Mouse (Mus musculus): ENCODE data around the gene Yeats4. TPM values are rescaled to one million over a fixed set of nuclear protein-coding genes. Genes with fewer than 3 reads are reported as not detected.
"Not testable (repeated sequence)": the region's sequence is repeated elsewhere in the genome, so short reads cannot be mapped to it uniquely, and the experiment has no call there.

The Yeats4 gene
- polyA plus RNA-seq, 1 experiment: 65.1 TPM

DNA sequence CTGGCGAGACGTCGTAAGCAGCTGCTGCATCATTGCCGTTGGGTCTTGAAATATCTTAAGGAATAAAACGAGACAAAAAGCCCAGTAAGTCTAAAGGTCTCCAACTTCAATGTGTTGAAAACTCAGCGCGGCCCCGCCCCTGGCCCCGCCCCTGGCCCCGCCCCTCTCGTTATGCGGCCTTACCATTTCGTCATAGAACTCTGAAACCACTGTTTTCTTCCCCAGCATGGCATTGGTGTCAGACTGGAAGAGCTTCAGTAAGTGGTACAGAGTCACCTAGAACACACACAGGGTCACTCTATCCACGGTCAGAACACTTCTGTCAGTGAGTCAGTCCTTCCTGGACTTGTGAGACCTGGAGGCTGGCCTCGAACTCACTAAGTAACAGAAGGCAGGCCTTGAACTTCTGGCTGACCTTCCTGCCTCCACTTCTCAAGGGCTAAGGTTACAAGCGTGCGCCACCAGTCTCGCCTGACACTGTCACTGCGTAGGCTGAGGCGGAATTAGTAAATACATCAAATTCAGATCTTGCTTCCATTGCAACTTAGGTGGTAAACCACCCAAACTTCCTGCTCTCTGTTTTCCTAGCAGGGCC, 7.0 kb downstream of the Yeats4 start:
- Histone ChIP-seq H3K4me3 (ENCODE audit: low read depth, low read length) (no peak overlapping the region), H3K9ac (ENCODE audit: low read depth, poor library complexity, severe bottlenecking) (no peak overlapping the region), H3K4me1 (ENCODE audit: control insufficient read depth, insufficient read depth, low read length) (no peaks in the 10 kb centered on the region), H3K36me3 (ENCODE audit: control insufficient read depth, insufficient read depth, low read length, poor library complexity, severe bottlenecking) (peaks cover 54% of the 10 kb centered on the region), H3K27me3 (ENCODE audit: control insufficient read depth, insufficient read depth, low read length, poor library complexity, severe bottlenecking) (no peaks in the 10 kb centered on the region), H3K27ac (ENCODE audit: insufficient read depth, low read length) (no peak overlapping the region), H3K9me3 (replicated peaks; ENCODE audit: control insufficient read depth, insufficient read depth, low read length, poor library complexity, severe bottlenecking) (no peaks in the 10 kb centered on the region)
- TF ChIP-seq EP300 (IDR thresholded peaks at IDR 0.05; ENCODE audit: insufficient read depth, low read depth, low read length): no peak
- no peak for TF ChIP-seq POLR2A (IDR thresholded peaks at IDR 0.05; ENCODE audit: insufficient read depth, low read length)
- no peak for TF ChIP-seq CTCF (IDR thresholded peaks at IDR 0.05; ENCODE audit: low read depth, low read length)

DNA sequence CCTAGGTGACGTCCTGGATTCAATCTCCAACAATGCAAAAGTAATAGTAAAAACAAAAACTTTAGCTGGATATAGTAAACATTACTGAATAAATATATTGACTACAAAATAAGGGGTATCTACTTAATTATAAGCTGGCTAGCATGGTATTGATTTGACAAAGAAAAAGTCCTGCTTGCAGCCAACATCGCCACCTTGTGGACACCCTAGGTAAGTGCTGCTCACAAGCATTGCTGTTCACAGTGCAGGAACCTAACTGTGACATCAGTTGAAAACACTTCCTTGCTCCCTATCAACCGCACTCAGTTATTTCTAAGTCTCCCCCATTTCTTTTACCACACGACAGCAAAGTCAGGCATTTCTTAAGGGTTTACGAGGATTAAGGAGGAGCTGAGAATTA, 7.5 kb downstream of the Yeats4 start:
- H3K27ac ChIP-seq (ENCODE audit: insufficient read depth, low read length): no peak overlapping the region
- TF ChIP-seq POLR2A (IDR thresholded peaks at IDR 0.05; ENCODE audit: insufficient read depth, low read length) (no peak), CTCF (IDR thresholded peaks at IDR 0.05; ENCODE audit: low read depth, low read length) (peak; percentile 80), EP300 (IDR thresholded peaks at IDR 0.05; ENCODE audit: insufficient read depth, low read depth, low read length) (no peak)
- no peaks in the 10 kb centered on the region for H3K4me1 ChIP-seq (ENCODE audit: control insufficient read depth, insufficient read depth, low read length)
- H3K9ac ChIP-seq (ENCODE audit: low read depth, poor library complexity, severe bottlenecking): no peak overlapping the region
- H3K36me3 ChIP-seq (ENCODE audit: control insufficient read depth, insufficient read depth, low read length, poor library complexity, severe bottlenecking): peaks cover 49% of the 10 kb centered on the region
- no peak overlapping the region for H3K4me3 ChIP-seq (ENCODE audit: low read depth, low read length)
- no peaks in the 10 kb centered on the region for H3K27me3 ChIP-seq (ENCODE audit: control insufficient read depth, insufficient read depth, low read length, poor library complexity, severe bottlenecking)
- no peaks in the 10 kb centered on the region for H3K9me3 ChIP-seq (replicated peaks; ENCODE audit: control insufficient read depth, insufficient read depth, low read length, poor library complexity, severe bottlenecking)

DNA sequence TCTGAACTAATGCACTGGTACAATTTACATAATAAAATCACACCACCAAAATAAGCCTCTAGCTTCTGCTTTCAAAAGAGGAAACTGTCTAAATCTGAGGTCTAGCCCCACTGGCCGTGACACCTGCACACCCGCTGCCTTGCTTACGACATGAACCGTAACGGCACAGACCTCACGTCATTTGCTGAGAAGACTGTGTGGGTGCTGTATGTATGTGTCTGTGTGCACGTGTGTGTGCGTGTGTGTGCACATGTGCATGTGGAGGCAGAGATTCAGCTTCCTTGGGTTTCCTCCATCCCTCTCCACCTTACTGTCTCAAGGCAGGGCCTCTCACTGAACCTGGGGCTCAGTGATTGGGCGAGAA, 8.2 kb downstream of the Yeats4 start:
- Histone ChIP-seq H3K36me3 (ENCODE audit: control insufficient read depth, insufficient read depth, low read length, poor library complexity, severe bottlenecking) (peaks cover 42% of the 10 kb centered on the region), H3K9me3 (replicated peaks; ENCODE audit: control insufficient read depth, insufficient read depth, low read length, poor library complexity, severe bottlenecking) (no peaks in the 10 kb centered on the region), H3K27me3 (ENCODE audit: control insufficient read depth, insufficient read depth, low read length, poor library complexity, severe bottlenecking) (no peaks in the 10 kb centered on the region), H3K9ac (ENCODE audit: low read depth, poor library complexity, severe bottlenecking) (no peak overlapping the region), H3K4me3 (ENCODE audit: low read depth, low read length) (no peak overlapping the region), H3K4me1 (ENCODE audit: control insufficient read depth, insufficient read depth, low read length) (no peaks in the 10 kb centered on the region), H3K27ac (ENCODE audit: insufficient read depth, low read length) (no peak overlapping the region)
- no peak for TF ChIP-seq CTCF (IDR thresholded peaks at IDR 0.05; ENCODE audit: low read depth, low read length)
- TF ChIP-seq POLR2A (IDR thresholded peaks at IDR 0.05; ENCODE audit: insufficient read depth, low read length): no peak
- TF ChIP-seq EP300 (IDR thresholded peaks at IDR 0.05; ENCODE audit: insufficient read depth, low read depth, low read length): no peak

DNA sequence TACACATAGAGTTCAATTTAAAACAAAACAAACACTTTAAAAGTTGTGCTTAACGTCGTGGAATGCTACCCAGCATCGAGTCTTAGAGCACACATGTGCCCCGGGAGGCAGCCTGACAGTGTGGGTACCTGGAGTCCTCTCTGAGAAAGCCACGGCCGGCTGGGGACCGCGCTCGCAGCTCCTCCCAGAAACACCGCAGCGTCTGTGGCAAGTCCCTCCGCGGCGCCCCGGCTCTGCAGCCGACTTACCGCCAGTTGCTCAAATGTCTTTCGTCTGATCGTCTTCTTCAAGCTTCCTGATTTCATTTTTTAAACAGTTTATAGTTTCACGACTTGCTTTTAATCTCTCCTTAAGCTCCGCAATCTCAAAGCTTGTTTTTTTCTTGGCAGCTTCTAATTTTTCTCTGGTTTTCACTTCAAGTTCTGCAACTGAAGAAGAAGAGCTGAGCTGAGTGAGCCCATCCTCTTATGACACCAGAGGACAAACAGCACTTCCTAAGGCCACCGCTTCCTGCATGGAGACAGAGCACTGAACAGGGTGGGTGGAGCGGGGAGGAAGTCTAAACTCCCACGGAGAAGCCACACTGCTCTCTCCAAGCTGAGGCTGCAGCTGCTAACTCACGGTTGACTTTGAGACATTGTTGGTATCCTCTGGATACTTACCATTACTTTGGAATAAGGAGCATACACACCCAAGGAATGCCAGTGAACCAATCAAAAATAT, 8.7 kb downstream of the Yeats4 start:
- Histone ChIP-seq H3K27ac (ENCODE audit: insufficient read depth, low read length) (no peak overlapping the region), H3K27me3 (ENCODE audit: control insufficient read depth, insufficient read depth, low read length, poor library complexity, severe bottlenecking) (no peaks in the 10 kb centered on the region), H3K36me3 (ENCODE audit: control insufficient read depth, insufficient read depth, low read length, poor library complexity, severe bottlenecking) (peaks cover 37% of the 10 kb centered on the region), H3K4me1 (ENCODE audit: control insufficient read depth, insufficient read depth, low read length) (no peaks in the 10 kb centered on the region), H3K9me3 (replicated peaks; ENCODE audit: control insufficient read depth, insufficient read depth, low read length, poor library complexity, severe bottlenecking) (no peaks in the 10 kb centered on the region), H3K9ac (ENCODE audit: low read depth, poor library complexity, severe bottlenecking) (no peak overlapping the region), H3K4me3 (ENCODE audit: low read depth, low read length) (no peak overlapping the region)
- TF ChIP-seq POLR2A (IDR thresholded peaks at IDR 0.05; ENCODE audit: insufficient read depth, low read length) (no peak), CTCF (IDR thresholded peaks at IDR 0.05; ENCODE audit: low read depth, low read length) (no peak), EP300 (IDR thresholded peaks at IDR 0.05; ENCODE audit: insufficient read depth, low read depth, low read length) (no peak)

DNA sequence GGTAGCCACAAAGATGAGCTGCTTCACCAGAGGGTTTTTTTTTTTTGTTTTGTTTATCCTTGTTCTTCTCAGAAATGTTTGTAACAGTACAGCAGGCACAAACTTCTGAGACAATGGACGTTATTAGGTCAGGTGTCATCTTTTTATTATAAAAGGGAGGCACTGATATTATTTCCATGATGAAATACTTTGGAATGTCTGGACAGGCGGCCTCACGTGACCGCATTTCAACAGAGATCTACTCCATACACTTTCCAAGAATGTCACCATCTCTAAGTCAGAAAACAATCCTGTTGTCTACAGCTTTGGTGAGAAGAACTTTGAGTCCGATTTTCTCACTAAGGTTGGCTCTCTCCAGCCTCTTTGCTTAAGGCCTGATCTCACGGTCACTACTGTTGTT, 13.3 kb downstream of the Yeats4 start:
- H3K27me3 ChIP-seq (ENCODE audit: control insufficient read depth, insufficient read depth, low read length, poor library complexity, severe bottlenecking): no peaks in the 10 kb centered on the region
- no peak for TF ChIP-seq EP300 (IDR thresholded peaks at IDR 0.05; ENCODE audit: insufficient read depth, low read depth, low read length)
- no peak for TF ChIP-seq CTCF (IDR thresholded peaks at IDR 0.05; ENCODE audit: low read depth, low read length)
- no peak for TF ChIP-seq POLR2A (IDR thresholded peaks at IDR 0.05; ENCODE audit: insufficient read depth, low read length)

GRCm38 (mm10) chr10:117209469-117209938, 14.8 kb downstream of the Yeats4 start:
- H3K4me3 ChIP-seq (ENCODE audit: low read depth, low read length): peak overlapping the region; percentile 45
- H3K36me3 ChIP-seq (ENCODE audit: control insufficient read depth, insufficient read depth, low read length, poor library complexity, severe bottlenecking): no peaks in the 10 kb centered on the region; the same call in 1 of the 2 replicates
- peak; percentile 6 for TF ChIP-seq CTCF (IDR thresholded peaks at IDR 0.05; ENCODE audit: low read depth, low read length)
- no peak for TF ChIP-seq EP300 (IDR thresholded peaks at IDR 0.05; ENCODE audit: insufficient read depth, low read depth, low read length)
- no peak for TF ChIP-seq POLR2A (IDR thresholded peaks at IDR 0.05; ENCODE audit: insufficient read depth, low read length)
- H3K4me1 ChIP-seq (ENCODE audit: control insufficient read depth, insufficient read depth, low read length): no peaks in the 10 kb centered on the region
- no peak overlapping the region; the same call in 1 of the 2 replicates for H3K9ac ChIP-seq (ENCODE audit: low read depth, poor library complexity, severe bottlenecking)
- H3K27me3 ChIP-seq (ENCODE audit: control insufficient read depth, insufficient read depth, low read length, poor library complexity, severe bottlenecking): no peaks in the 10 kb centered on the region
- no peak overlapping the region for H3K27ac ChIP-seq (ENCODE audit: insufficient read depth, low read length)
- no peaks in the 10 kb centered on the region for H3K9me3 ChIP-seq (replicated peaks; ENCODE audit: control insufficient read depth, insufficient read depth, low read length, poor library complexity, severe bottlenecking)

More for the DNA sequence above, 13.3 kb downstream of the Yeats4 start:
- Histone ChIP-seq H3K9ac (ENCODE audit: low read depth, poor library complexity, severe bottlenecking) (no peak overlapping the region), H3K4me1 (ENCODE audit: control insufficient read depth, insufficient read depth, low read length) (no peaks in the 10 kb centered on the region), H3K4me3 (ENCODE audit: low read depth, low read length) (no peak overlapping the region), H3K9me3 (replicated peaks; ENCODE audit: control insufficient read depth, insufficient read depth, low read length, poor library complexity, severe bottlenecking) (no peaks in the 10 kb centered on the region), H3K36me3 (ENCODE audit: control insufficient read depth, insufficient read depth, low read length, poor library complexity, severe bottlenecking) (peaks cover 14% of the 10 kb centered on the region), H3K27ac (ENCODE audit: insufficient read depth, low read length) (no peak overlapping the region)

DNA sequence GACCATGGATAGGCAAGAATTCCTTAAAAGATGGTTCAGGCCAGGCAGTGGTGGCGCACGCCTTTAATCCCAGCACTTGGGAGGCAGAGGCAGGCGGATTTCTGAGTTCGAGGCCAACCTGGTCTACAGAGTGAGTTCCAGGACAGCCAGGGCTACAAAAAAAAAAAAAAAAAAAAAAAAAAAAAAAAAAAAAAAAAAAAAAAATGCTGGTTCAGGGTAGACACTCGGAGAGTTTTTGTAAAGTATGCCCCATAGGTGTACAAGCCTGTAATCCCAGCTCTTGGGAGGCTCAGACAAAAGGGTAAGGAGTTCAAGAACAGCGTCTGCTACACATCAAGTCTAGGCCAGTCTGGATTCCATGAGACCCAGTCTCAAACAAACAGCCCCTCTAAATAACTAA, 15.5 kb downstream of the Yeats4 start:
- H3K36me3 ChIP-seq (ENCODE audit: control insufficient read depth, insufficient read depth, low read length, poor library complexity, severe bottlenecking); H3K27me3 ChIP-seq (ENCODE audit: control insufficient read depth, insufficient read depth, low read length, poor library complexity, severe bottlenecking); H3K9me3 ChIP-seq (replicated peaks; ENCODE audit: control insufficient read depth, insufficient read depth, low read length, poor library complexity, severe bottlenecking); H3K4me3 ChIP-seq (ENCODE audit: low read depth, low read length); H3K9ac ChIP-seq (ENCODE audit: low read depth, poor library complexity, severe bottlenecking); H3K27ac ChIP-seq (ENCODE audit: insufficient read depth, low read length); H3K4me1 ChIP-seq (ENCODE audit: control insufficient read depth, insufficient read depth, low read length): not testable (repeated sequence)
